9 mouse cellular contexts compared by ENCODE assay signal in genomic region chr1:191977187-191977586, GRCm38 (mm10). TPM values are rescaled to one million over a fixed set of nuclear protein-coding genes. Genes with fewer than 3 reads are reported as not detected.
DNase-seq lines count a peak whose midpoint lies in the region; ATAC-seq and TF ChIP-seq lines count a peak whose summit lies in the region.
"Had no signal": no experiment of that assay in that cellular context is flagged by ENCODE, and none has a peak within 500 bp of the region (broad histone marks: within the 10 kb centered on the region; RNA-seq: fewer than 3 reads in every experiment).

TSS of gene Rd3 (plus strand) at chr1:191977370.

- H3K9ac ChIP-seq in intestine, embryonic 14.5 days (ENCODE audit: low read length) = no peak within 1 kb of the TSS
- H3K9ac ChIP-seq in intestine, postnatal 0 days (ENCODE audit: low read depth, low read length) = no peak within 1 kb of the TSS
- no peak within 1 kb of the TSS for H3K9ac ChIP-seq in stomach, embryonic 15.5 days

- no peaks in the 10 kb centered on the region for H3K9me3 ChIP-seq in intestine, embryonic 14.5 days (ENCODE audit: control insufficient read depth, low read length)
- no peaks in the 10 kb centered on the region for H3K9me3 ChIP-seq in intestine, postnatal 0 days (ENCODE audit: control insufficient read depth)
- no peaks in the 10 kb centered on the region for H3K9me3 ChIP-seq in stomach, embryonic 15.5 days

- H3K27ac ChIP-seq in intestine, embryonic 14.5 days (ENCODE audit: low read depth) = no peak within 1 kb of the TSS
- no peak within 1 kb of the TSS for H3K27ac ChIP-seq in intestine, postnatal 0 days (ENCODE audit: low read depth, low read length)
- no peak within 1 kb of the TSS for H3K27ac ChIP-seq in stomach, embryonic 15.5 days

- 44% methylated on average over 5 of the region's 5 CpGs for WGBS in intestine, embryonic 14.5 days
- 50% methylated on average over 5 of the region's 5 CpGs for WGBS in intestine, postnatal 0 days
- WGBS in stomach, embryonic 15.5 days = 52% methylated on average over 5 of the region's 5 CpGs

- no peak within 1 kb of the TSS for H3K4me3 ChIP-seq in intestine, embryonic 14.5 days (ENCODE audit: low read depth, low read length)
- H3K4me3 ChIP-seq in intestine, postnatal 0 days (ENCODE audit: low read depth, low read length) = no peak within 1 kb of the TSS
- no peak within 1 kb of the TSS for H3K4me3 ChIP-seq in stomach, embryonic 15.5 days (replicated peaks)

- DNase-seq in intestine, embryonic 14.5 days (ENCODE audit: low spot score) = peak; percentile 71
- peak; percentile 33 for DNase-seq in embryo, embryonic 10.5 days (ENCODE audit: low spot score)
- peak; percentile 55 to 61 for DNase-seq in frontal cortex, postnatal 36 days (ENCODE audit: low spot score in 2 of 2)
- DNase-seq in lung, postnatal 36 days = peak; percentile 50
- no peak for DNase-seq in urinary bladder, postnatal 10 days (ENCODE audit: low spot score)
- no peak for DNase-seq in gastrocnemius, adult 18-20 months (ENCODE audit: low spot score)

- no peak for TF ChIP-seq CTCF in intestine, postnatal 0 days (IDR thresholded peaks at IDR 0.05; ENCODE audit: low read depth)

- H3K4me2 ChIP-seq in intestine, embryonic 14.5 days (ENCODE audit: low read length) = no peak within 1 kb of the TSS
- H3K4me2 ChIP-seq in intestine, postnatal 0 days (replicated peaks; ENCODE audit: low read depth) = no peak within 1 kb of the TSS
- no peak within 1 kb of the TSS for H3K4me2 ChIP-seq in stomach, embryonic 15.5 days

- peaks cover 7% of the 10 kb centered on the region; the same call in 1 of the 2 replicates for H3K4me1 ChIP-seq in intestine, embryonic 14.5 days (replicated peaks; ENCODE audit: control insufficient read depth, insufficient read depth, low read length)
- no peaks in the 10 kb centered on the region for H3K4me1 ChIP-seq in intestine, postnatal 0 days (replicated peaks; ENCODE audit: control insufficient read depth, insufficient read depth, low read length)
- peaks cover 14% of the 10 kb centered on the region for H3K4me1 ChIP-seq in stomach, embryonic 15.5 days

- no peaks in the 10 kb centered on the region for H3K36me3 ChIP-seq in intestine, embryonic 14.5 days (ENCODE audit: control insufficient read depth, insufficient read depth, low read length)
- H3K36me3 ChIP-seq in intestine, postnatal 0 days (ENCODE audit: control insufficient read depth, insufficient read depth) = no peaks in the 10 kb centered on the region
- H3K36me3 ChIP-seq in stomach, embryonic 15.5 days = no peaks in the 10 kb centered on the region

- ATAC-seq in intestine, embryonic 14.5 days (replicated peaks; ENCODE audit: low FRiP score, low TSS enrichment, low read depth) = 0 out of 2 replicates have a peak, but pooled peaks have one; percentile 55
- no peak for ATAC-seq in intestine, postnatal 0 days
- ATAC-seq in stomach, embryonic 15.5 days (ENCODE audit: insufficient read depth, low FRiP score, low read depth) = peak; percentile 58; the same call in 1 of the 2 replicates
- ATAC-seq: Patski had no signal

- H3K27me3 ChIP-seq in intestine, embryonic 14.5 days (replicated peaks; ENCODE audit: control insufficient read depth, insufficient read depth, low read length) = no peaks in the 10 kb centered on the region
- no peaks in the 10 kb centered on the region for H3K27me3 ChIP-seq in intestine, postnatal 0 days (replicated peaks; ENCODE audit: control insufficient read depth, insufficient read depth, low read length)
- H3K27me3 ChIP-seq in stomach, embryonic 15.5 days (replicated peaks) = no peaks in the 10 kb centered on the region

RNA-seq across cellular contexts. Expression of gene Rd3, which starts in this region (rescaled TPM):
- polyA plus RNA-seq in intestine, embryonic 14.5 days (2014; fragmentation: Nextera tagmentation; extraction: Ambion mirVana) = 0.30 and 0.31 TPM in 2 replicates
- polyA plus RNA-seq in intestine, postnatal 0 days (2015; fragmentation: Nextera tagmentation; extraction: Ambion mirVana) = 0.08 and 0.10 TPM in 2 replicates
- polyA plus RNA-seq in stomach, embryonic 15.5 days (2015; fragmentation: Nextera tagmentation; extraction: Ambion mirVana) = 0.15 and 0.32 TPM in 2 replicates
- not detected for total RNA-seq in gastrocnemius, adult 18-20 months (2021)

Comparison
In these comparisons a context has a peak if more than half of its experiments do, and no peak if none do; other contexts are left out.
1. Peak in DNase-seq and ATAC-seq in intestine, embryonic 14.5 days; RNA of the gene not detected or under 1 TPM.
2. Peak in ATAC-seq in stomach, embryonic 15.5 days; RNA of the gene not detected or under 1 TPM.
3. DNase-seq: peak in embryo, embryonic 10.5 days (single experiment), frontal cortex, postnatal 36 days (2 of 2) and lung, postnatal 36 days (single experiment); none in urinary bladder, postnatal 10 days (single experiment) and gastrocnemius, adult 18-20 months (single experiment).